Mouse (Mus musculus) erythroblast, embryonic 14.5 days (primary cell): Measurements from ENCODE around the gene Sdccag8. TPM values are rescaled to one million over a fixed set of nuclear protein-coding genes. Genes with fewer than 3 reads are reported as not detected.
"Not testable (repeated sequence)": the region's sequence is repeated elsewhere in the genome, so short reads cannot be mapped to it uniquely, and the experiment has no call there.

ENCODE experiments used
- H3K27me3 ChIP-seq: 2 replicates; pipeline ENCODE4 v1.6.1; 2012; ENCODE audit warnings: inconsistent platforms; ENCODE audit not compliant: control insufficient read depth
- H3K36me3 ChIP-seq: 2 replicates; pipeline ENCODE4 v1.6.1; 2012; ENCODE audit warnings: mild to moderate bottlenecking, inconsistent platforms; ENCODE audit not compliant: control insufficient read depth
- H3K4me1 ChIP-seq: 2 replicates; pipeline ENCODE4 v1.6.1; 2012; ENCODE audit warnings: inconsistent platforms; ENCODE audit not compliant: control insufficient read depth
- H3K4me3 ChIP-seq: replicated peaks from 2 replicates; pipeline ENCODE3; 2012; ENCODE audit warnings: moderate library complexity, mild to moderate bottlenecking, inconsistent platforms
- H3K9me3 ChIP-seq: 2 replicates; pipeline ENCODE4 v1.6.1; 2012; ENCODE audit warnings: low read length, inconsistent platforms, mixed read lengths; ENCODE audit not compliant: control insufficient read depth
- GATA1 ChIP-seq: IDR thresholded peaks from 2 replicates; pipeline ENCODE4 v1.6.1; 2012; ENCODE audit warnings: low read length, inconsistent platforms, mixed read lengths
- TAL1 ChIP-seq: IDR thresholded peaks from 3 replicates; pipeline ENCODE4 v1.6.1; 2012; ENCODE audit warnings: low read length, inconsistent platforms, mixed read lengths
- polyA plus RNA-seq: library from polyadenylated mRNA; stranded (reverse); fragments of >175 nt; gene quantifications from 2 replicates; pipeline ENCODE4 v1.2.3, GENCODE M21; 2012

Sdccag8 gene
- polyA plus RNA-seq, 1 experiment, result 0.35 TPM

DNA sequence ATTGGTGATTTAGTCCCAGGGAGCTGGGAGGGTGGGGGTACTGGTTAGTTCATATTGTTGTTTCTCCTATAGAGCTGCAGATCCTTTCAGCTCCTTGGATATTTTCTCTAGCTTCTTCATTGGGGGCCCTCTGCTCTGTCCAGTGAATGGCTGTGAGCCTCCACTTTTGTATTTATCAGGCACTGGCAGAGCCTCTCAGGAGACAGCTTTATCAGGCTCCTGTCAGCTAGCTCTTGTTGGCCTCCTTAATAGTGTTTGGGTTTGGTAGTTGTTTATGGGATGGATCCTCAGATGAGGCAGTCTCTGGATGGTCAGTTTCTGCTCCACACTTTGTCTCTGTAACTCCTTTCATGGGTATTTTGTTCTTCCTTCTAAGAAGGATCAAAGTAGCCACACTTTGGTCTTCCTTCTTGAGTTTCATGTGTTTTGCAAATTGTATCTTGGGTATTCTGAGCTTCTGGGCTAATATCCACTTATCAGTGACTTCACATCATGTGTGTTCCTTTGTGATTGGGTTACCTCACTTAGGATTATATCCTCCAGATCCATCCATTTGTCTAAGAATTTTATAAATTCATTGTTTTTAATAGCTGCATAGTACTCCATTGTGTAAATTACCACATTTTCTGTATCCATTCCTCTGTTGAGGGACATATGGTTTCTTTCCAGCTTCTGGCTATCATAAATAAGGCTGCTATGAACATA is 127.0 kb downstream of the Sdccag8 start:
- H3K27me3 ChIP-seq, H3K36me3 ChIP-seq, H3K4me3 ChIP-seq, H3K9me3 ChIP-seq: not testable (repeated sequence)
- TF ChIP-seq TAL1, result peak; percentile 50
- peaks cover 29% of the 10 kb centered on the region for H3K4me1 ChIP-seq

DNA sequence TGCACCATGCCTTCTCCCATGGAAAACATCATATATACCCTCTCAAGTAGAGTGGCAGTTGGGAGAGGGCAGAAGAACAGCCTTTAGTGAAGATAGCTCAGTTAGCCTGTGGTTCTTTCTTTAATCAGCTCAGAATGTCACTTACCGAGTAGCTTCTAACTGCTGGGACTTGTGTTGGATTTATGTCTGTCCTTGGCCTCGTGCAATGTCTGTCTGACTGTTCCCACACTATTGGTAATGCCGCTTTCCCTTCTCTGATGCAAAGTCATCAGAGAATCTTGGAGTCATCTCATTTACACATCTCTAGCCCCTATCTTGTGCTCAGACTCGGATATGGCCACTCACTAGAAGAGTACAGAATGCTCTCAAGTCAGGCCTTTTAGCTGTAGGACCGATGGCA is 128.7 kb downstream of the Sdccag8 start:
- Histone ChIP-seq H3K27me3 (no peaks in the 10 kb centered on the region), H3K4me1 (peaks cover 29% of the 10 kb centered on the region), H3K36me3 (peaks cover 8% of the 10 kb centered on the region), H3K9me3 (no peaks in the 10 kb centered on the region), H3K4me3 (no peak overlapping the region)
- TF ChIP-seq GATA1 (no peak), TAL1 (no peak)

DNA sequence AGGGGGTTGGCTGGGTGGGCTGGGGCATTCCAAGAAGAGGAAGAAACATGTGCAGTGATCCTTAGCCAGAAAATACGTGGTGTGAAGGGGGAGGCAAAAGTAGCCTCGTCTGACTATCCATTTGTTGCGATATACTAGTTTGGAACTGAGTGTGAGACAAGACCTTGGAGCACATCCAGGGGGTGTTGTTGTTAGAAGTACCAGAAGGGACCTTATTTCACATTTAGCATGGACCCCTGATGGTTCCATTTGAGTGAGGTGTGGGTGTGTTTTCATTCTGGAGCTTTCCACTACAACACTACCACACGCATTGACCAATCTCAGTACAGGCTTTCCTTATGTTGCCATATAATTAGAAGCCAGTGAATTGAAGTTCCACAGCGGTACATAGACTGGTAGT is 129.5 kb downstream of the Sdccag8 start:
- H3K27me3 ChIP-seq, result no peaks in the 10 kb centered on the region
- H3K9me3 ChIP-seq, result no peaks in the 10 kb centered on the region
- H3K36me3 ChIP-seq, result peaks cover 8% of the 10 kb centered on the region
- peaks cover 29% of the 10 kb centered on the region for H3K4me1 ChIP-seq
- no peak for TF ChIP-seq TAL1
- TF ChIP-seq GATA1, result no peak
- no peak overlapping the region for H3K4me3 ChIP-seq

DNA sequence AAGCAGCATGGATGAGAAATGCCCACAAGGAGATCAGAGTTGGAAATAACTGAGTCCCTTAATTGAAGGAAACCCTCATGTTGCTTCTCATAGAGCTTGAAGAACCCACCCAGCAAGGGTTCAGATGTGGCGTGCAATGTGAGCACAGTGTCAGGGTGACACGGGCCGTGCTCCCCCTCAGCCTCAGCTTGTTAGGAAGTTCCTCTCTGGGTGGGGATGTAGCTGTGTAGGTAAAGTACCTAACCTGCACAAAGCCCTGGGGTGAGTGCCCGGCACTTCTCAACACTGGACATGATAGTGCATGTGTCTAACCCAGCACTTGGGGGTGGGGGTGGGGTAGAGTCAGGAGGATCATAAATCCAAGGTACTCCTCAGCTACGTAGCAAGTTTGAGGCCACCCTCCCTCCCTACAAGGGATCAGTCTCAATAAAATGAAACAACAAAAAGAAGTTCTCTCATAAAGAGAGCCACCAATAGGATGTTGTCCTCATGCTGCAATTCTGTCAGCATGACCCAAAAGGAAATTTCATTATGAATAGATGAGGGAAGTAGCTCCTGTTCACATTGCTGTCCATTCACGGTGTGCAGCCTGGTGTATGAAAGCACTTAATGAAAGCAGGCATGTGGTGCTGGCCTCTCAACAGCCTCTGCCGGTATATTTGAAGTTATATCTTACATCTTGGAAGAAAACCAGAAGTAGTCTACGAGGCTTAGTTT is 130.2 kb downstream of the Sdccag8 start:
- H3K36me3 ChIP-seq, result peaks cover 8% of the 10 kb centered on the region

DNA sequence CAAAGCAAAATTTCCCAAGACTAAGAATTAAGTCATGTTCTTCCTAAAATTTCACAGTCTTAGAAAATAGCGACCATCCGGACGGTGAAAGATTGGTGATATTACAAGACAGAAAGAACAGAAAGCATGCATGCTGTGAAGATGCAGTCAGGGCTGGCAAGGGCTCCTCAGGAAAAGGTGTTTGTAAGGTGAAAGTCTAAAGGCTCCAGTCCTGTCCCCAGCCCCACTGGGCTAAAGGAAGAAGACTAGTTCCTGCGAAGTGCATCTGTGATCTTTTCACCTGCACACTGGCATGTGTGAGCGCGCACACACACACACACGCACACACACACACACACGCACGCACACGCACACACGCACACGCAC is 130.7 kb downstream of the Sdccag8 start:
- TF ChIP-seq TAL1 (no peak), GATA1 (no peak)
- H3K4me1 ChIP-seq, result peaks cover 22% of the 10 kb centered on the region
- H3K9me3 ChIP-seq, result no peaks in the 10 kb centered on the region
- H3K4me3 ChIP-seq, result no peak overlapping the region
- peaks cover 3% of the 10 kb centered on the region for H3K36me3 ChIP-seq
- H3K27me3 ChIP-seq, result no peaks in the 10 kb centered on the region

More for the DNA sequence above, 130.2 kb downstream of the Sdccag8 start:
- Histone ChIP-seq H3K27me3 (no peaks in the 10 kb centered on the region), H3K4me1 (peaks cover 27% of the 10 kb centered on the region), H3K4me3 (no peak overlapping the region), H3K9me3 (no peaks in the 10 kb centered on the region)
- TF ChIP-seq GATA1, result no peak
- TF ChIP-seq TAL1, result no peak

DNA sequence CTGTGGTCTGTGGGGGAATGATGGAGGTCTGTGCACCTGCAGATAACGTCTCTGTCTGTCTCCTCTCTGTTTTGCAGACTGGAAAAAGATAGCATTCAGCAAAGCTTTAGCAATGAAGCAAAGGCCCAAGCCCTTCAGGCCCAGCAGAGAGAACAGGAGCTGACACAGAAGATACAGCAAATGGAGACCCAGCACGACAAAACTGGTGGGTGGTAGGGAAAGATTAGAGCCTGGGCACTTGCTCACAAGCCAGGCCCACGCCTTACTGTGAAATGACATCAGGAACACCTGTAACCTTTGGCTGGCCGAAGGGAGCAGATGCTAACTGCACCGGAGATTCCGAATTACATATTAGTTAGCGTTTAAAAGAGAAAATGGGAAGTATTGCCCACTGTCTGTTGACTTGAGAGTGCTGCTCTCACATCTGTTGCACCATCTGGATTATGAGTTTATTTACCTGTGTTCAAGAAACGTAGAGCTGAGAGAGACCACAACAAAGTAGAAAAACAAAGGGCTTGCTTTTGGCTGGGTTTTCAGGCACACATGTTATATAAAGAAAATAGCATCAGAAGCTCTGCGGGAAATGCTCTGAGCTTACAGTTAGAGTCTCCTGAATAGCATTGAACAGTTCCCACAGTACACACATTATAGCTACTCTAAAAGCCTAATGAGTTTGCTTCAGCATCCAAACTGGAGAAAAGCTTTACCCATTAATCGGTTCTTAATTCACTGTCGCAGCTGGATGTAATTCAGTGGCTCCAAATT is 131.8 kb downstream of the Sdccag8 start:
- no peaks in the 10 kb centered on the region for H3K9me3 ChIP-seq
- H3K36me3 ChIP-seq, result no peaks in the 10 kb centered on the region; the same call in 1 of the 2 replicates
- H3K4me1 ChIP-seq, result peaks cover 12% of the 10 kb centered on the region
- H3K4me3 ChIP-seq, result no peak overlapping the region
- TF ChIP-seq TAL1 (no peak), GATA1 (no peak)
- no peaks in the 10 kb centered on the region for H3K27me3 ChIP-seq

DNA sequence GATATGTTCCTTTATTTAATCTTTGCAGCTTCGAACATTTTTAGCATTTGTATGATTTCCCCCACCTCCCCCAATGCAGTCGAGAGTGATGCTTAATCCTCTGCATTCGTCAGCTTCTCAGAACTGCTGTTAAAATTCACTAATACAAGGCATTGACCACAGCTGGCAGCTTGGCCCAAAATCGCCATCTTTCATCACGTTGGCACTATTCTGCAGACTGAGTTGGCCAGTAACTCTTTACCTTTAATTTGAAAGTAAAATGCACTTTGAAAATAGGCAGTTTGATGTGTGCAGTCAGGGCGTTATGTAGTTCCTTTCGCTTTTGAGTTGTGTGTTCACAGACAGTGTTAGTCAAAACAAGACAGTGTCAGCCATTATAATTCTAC is 132.3 kb downstream of the Sdccag8 start:
- Histone ChIP-seq H3K4me3 (no peak overlapping the region), H3K9me3 (no peaks in the 10 kb centered on the region), H3K4me1 (peaks cover 7% of the 10 kb centered on the region), H3K27me3 (no peaks in the 10 kb centered on the region), H3K36me3 (no peaks in the 10 kb centered on the region; the same call in 1 of the 2 replicates)
- no peak for TF ChIP-seq GATA1
- TF ChIP-seq TAL1, result no peak

DNA sequence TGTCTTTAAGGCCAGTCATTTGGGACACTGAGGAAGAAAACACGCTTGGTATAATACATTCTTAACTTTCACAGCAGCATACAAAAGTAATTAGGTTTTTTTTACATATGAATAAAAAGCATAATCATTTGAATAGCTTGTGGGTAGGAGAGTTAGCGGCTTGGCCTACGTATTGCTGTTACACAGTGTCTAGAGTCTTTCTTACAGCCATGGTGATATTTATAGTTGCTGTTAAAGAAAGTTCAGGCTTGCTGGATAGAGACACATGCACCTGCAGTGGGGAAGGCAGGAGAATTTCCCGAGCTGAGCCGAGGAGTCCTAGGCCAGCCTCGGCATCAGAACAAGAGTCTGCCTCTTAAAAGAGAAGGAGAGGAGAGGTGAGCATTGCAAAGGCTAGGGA is 134.4 kb downstream of the Sdccag8 start:
- Histone ChIP-seq H3K36me3 (no peaks in the 10 kb centered on the region; the same call in 1 of the 2 replicates), H3K27me3 (no peaks in the 10 kb centered on the region)

DNA sequence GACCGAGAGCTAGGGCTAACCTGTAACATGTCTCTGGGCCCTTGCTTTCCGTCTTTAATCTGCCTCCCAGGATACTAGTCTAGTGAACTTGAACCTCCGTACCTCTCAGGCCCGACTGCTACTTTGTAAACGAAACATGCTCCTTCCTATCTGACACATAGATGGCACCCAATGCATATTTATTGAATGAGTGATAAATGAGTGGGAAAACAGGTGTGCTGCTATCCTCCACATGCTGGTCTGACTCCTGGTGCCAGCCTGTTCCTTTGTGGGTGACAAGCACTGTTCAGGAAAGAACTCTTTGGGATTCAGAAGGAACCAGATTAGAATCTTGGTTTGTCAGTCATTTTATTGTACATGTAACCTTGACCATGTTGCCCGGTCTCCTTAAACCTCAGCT is 134.9 kb downstream of the Sdccag8 start:
- H3K4me3 ChIP-seq, result no peak overlapping the region
- TF ChIP-seq GATA1, result no peak
- no peak for TF ChIP-seq TAL1
- H3K9me3 ChIP-seq, result no peaks in the 10 kb centered on the region
- no peaks in the 10 kb centered on the region; the same call in 1 of the 2 replicates for H3K36me3 ChIP-seq
- peaks cover 6% of the 10 kb centered on the region for H3K4me1 ChIP-seq
- H3K27me3 ChIP-seq, result no peaks in the 10 kb centered on the region

More for the DNA sequence above, 134.4 kb downstream of the Sdccag8 start:
- Histone ChIP-seq H3K4me3 (no peak overlapping the region), H3K9me3 (no peaks in the 10 kb centered on the region), H3K4me1 (peaks cover 5% of the 10 kb centered on the region)
- TF ChIP-seq GATA1, result no peak
- no peak for TF ChIP-seq TAL1
